Mouse (Mus musculus): ENCODE measurements around the gene Ipo5. TPM values are rescaled to one million over a fixed set of nuclear protein-coding genes. Genes with fewer than 3 reads are reported as not detected.

Ipo5 gene
- total and polyA plus RNA-seq, 2 experiments, result 8.1 to 32.4 TPM

GRCm38 (mm10) chr14:120909396-120909795, 1.6 kb upstream of the Ipo5 start:
- 20% methylated on average over 3 of the region's 3 CpGs for WGBS
- DNase-seq (ENCODE audit: extremely low read depth, low read depth, low spot score), result peak; percentile 85
- Histone ChIP-seq H3K4me1 (ENCODE audit: control insufficient read depth, insufficient read depth, low read length) (peaks cover 17% of the 10 kb centered on the region), H3K79me2 (ENCODE audit: control insufficient read depth, insufficient read depth, low read length) (peaks cover 7% of the 10 kb centered on the region; the same call in 1 of the 2 replicates), H3K9ac (ENCODE audit: low read depth, low read length) (no peak overlapping the region), H3K36me3 (ENCODE audit: control insufficient read depth, insufficient read depth, low read length) (no peaks in the 10 kb centered on the region), H3K27ac (replicated peaks; ENCODE audit: insufficient read depth, low read depth, low read length) (peak overlapping the region; percentile 72), H3K4me3 (ENCODE audit: insufficient read depth, low read depth, low read length) (no peak overlapping the region), H3K27me3 (ENCODE audit: control insufficient read depth, insufficient read depth, low read length) (no peaks in the 10 kb centered on the region)
- TF ChIP-seq CTCF (IDR thresholded peaks at IDR 0.05; ENCODE audit: low read depth, low read length) (no peak), POLR2A (IDR thresholded peaks at IDR 0.05; ENCODE audit: extremely low read depth, insufficient read depth, low read length) (no peak)

GRCm38 (mm10) chr14:120910320-120910719, 704 bp upstream of the Ipo5 start:
- Histone ChIP-seq H3K27ac (replicated peaks; ENCODE audit: insufficient read depth, low read depth, low read length) (no peak overlapping the region), H3K79me2 (ENCODE audit: control insufficient read depth, insufficient read depth, low read length) (peaks cover 10% of the 10 kb centered on the region; the same call in 1 of the 2 replicates), H3K36me3 (ENCODE audit: control insufficient read depth, insufficient read depth, low read length) (no peaks in the 10 kb centered on the region), H3K4me1 (ENCODE audit: control insufficient read depth, insufficient read depth, low read length) (peaks cover 17% of the 10 kb centered on the region), H3K27me3 (ENCODE audit: control insufficient read depth, insufficient read depth, low read length) (no peaks in the 10 kb centered on the region), H3K4me3 (ENCODE audit: insufficient read depth, low read depth, low read length) (peak overlapping the region; percentile 76), H3K9ac (ENCODE audit: low read depth, low read length) (peak overlapping the region; percentile 72)
- no peak for TF ChIP-seq CTCF (IDR thresholded peaks at IDR 0.05; ENCODE audit: low read depth, low read length)
- WGBS, result 1% methylated on average over 18 of the region's 18 CpGs
- no peak for DNase-seq (ENCODE audit: extremely low read depth, low read depth, low spot score)

- Histone ChIP-seq H3K9ac (ENCODE audit: low read depth, low read length) (peak overlapping the region; percentile 96), H3K27me3 (ENCODE audit: control insufficient read depth, insufficient read depth, low read length) (no peaks in the 10 kb centered on the region), H3K27ac (replicated peaks; ENCODE audit: insufficient read depth, low read depth, low read length) (peak overlapping the region; percentile 94), H3K4me3 (ENCODE audit: insufficient read depth, low read depth, low read length) (peak overlapping the region; percentile 98), H3K36me3 (ENCODE audit: control insufficient read depth, insufficient read depth, low read length) (no peaks in the 10 kb centered on the region), H3K4me1 (ENCODE audit: control insufficient read depth, insufficient read depth, low read length) (peaks cover 17% of the 10 kb centered on the region), H3K79me2 (ENCODE audit: control insufficient read depth, insufficient read depth, low read length) (peaks cover 10% of the 10 kb centered on the region; the same call in 1 of the 2 replicates)
- DNase-seq (ENCODE audit: extremely low read depth, low read depth, low spot score), result peak; percentile 14
- TF ChIP-seq CTCF (IDR thresholded peaks at IDR 0.05; ENCODE audit: low read depth, low read length) (no peak), POLR2A (IDR thresholded peaks at IDR 0.05; ENCODE audit: extremely low read depth, insufficient read depth, low read length) (no peak)
- 7% methylated on average over 60 of the region's 63 CpGs for WGBS
These were observed 421 bp downstream of the Ipo5 start for GRCm38 (mm10) chr14:120911388-120911901.

GRCm38 (mm10) chr14:120912090-120912710, 1.2 kb downstream of the Ipo5 start:
- H3K27me3 ChIP-seq (ENCODE audit: control insufficient read depth, insufficient read depth, low read length), result no peaks in the 10 kb centered on the region
- no peak overlapping the region for H3K9ac ChIP-seq (ENCODE audit: low read depth, low read length)
- no peaks in the 10 kb centered on the region for H3K36me3 ChIP-seq (ENCODE audit: control insufficient read depth, insufficient read depth, low read length)
- peaks cover 17% of the 10 kb centered on the region for H3K4me1 ChIP-seq (ENCODE audit: control insufficient read depth, insufficient read depth, low read length)
- 28% methylated on average over 11 of the region's 11 CpGs for WGBS
- TF ChIP-seq CTCF (IDR thresholded peaks at IDR 0.05; ENCODE audit: low read depth, low read length) (no peak), POLR2A (IDR thresholded peaks at IDR 0.05; ENCODE audit: extremely low read depth, insufficient read depth, low read length) (no peak)
- peaks cover 10% of the 10 kb centered on the region; the same call in 1 of the 2 replicates for H3K79me2 ChIP-seq (ENCODE audit: control insufficient read depth, insufficient read depth, low read length)
- peak overlapping the region; percentile 98; the same call in 1 of the 2 replicates for H3K4me3 ChIP-seq (ENCODE audit: insufficient read depth, low read depth, low read length)
- no peak overlapping the region for H3K27ac ChIP-seq (replicated peaks; ENCODE audit: insufficient read depth, low read depth, low read length)
- DNase-seq (ENCODE audit: extremely low read depth, low read depth, low spot score), result peak; percentile 3

GRCm38 (mm10) chr14:120912916-120913315, 1.9 kb downstream of the Ipo5 start:
- peaks cover 17% of the 10 kb centered on the region for H3K4me1 ChIP-seq (ENCODE audit: control insufficient read depth, insufficient read depth, low read length)
- H3K27me3 ChIP-seq (ENCODE audit: control insufficient read depth, insufficient read depth, low read length), result no peaks in the 10 kb centered on the region
- no peak for DNase-seq (ENCODE audit: extremely low read depth, low read depth, low spot score)
- no peak overlapping the region for H3K4me3 ChIP-seq (ENCODE audit: insufficient read depth, low read depth, low read length)
- no peak overlapping the region for H3K27ac ChIP-seq (replicated peaks; ENCODE audit: insufficient read depth, low read depth, low read length)
- TF ChIP-seq POLR2A (IDR thresholded peaks at IDR 0.05; ENCODE audit: extremely low read depth, insufficient read depth, low read length) (no peak), CTCF (IDR thresholded peaks at IDR 0.05; ENCODE audit: low read depth, low read length) (no peak)
- H3K79me2 ChIP-seq (ENCODE audit: control insufficient read depth, insufficient read depth, low read length), result peaks cover 10% of the 10 kb centered on the region; the same call in 1 of the 2 replicates
- H3K9ac ChIP-seq (ENCODE audit: low read depth, low read length), result no peak overlapping the region
- 74% methylated on average over 7 of the region's 7 CpGs for WGBS
- H3K36me3 ChIP-seq (ENCODE audit: control insufficient read depth, insufficient read depth, low read length), result no peaks in the 10 kb centered on the region

- H3K27ac ChIP-seq (replicated peaks; ENCODE audit: insufficient read depth, low read depth, low read length), result no peak overlapping the region
- H3K79me2 ChIP-seq (ENCODE audit: control insufficient read depth, insufficient read depth, low read length), result no peaks in the 10 kb centered on the region
- H3K4me1 ChIP-seq (ENCODE audit: control insufficient read depth, insufficient read depth, low read length), result no peaks in the 10 kb centered on the region
- TF ChIP-seq CTCF (IDR thresholded peaks at IDR 0.05; ENCODE audit: low read depth, low read length), result no peak
- no peak for TF ChIP-seq POLR2A (IDR thresholded peaks at IDR 0.05; ENCODE audit: extremely low read depth, insufficient read depth, low read length)
- H3K9ac ChIP-seq (ENCODE audit: low read depth, low read length), result no peak overlapping the region
- 95% methylated on average over 4 of the region's 4 CpGs for WGBS
- peaks cover 62% of the 10 kb centered on the region for H3K36me3 ChIP-seq (ENCODE audit: control insufficient read depth, insufficient read depth, low read length)
- H3K27me3 ChIP-seq (ENCODE audit: control insufficient read depth, insufficient read depth, low read length), result no peaks in the 10 kb centered on the region
- H3K4me3 ChIP-seq (ENCODE audit: insufficient read depth, low read depth, low read length), result no peak overlapping the region
- no peak for DNase-seq (ENCODE audit: extremely low read depth, low read depth, low spot score)
These were observed 10.8 kb downstream of the Ipo5 start for GRCm38 (mm10) chr14:120921805-120922204.

Measured in liver, adult 2 months (tissue).